Mouse (Mus musculus): ENCODE measurements around the gene Ptprr. TPM values are rescaled to one million over a fixed set of nuclear protein-coding genes. Genes with fewer than 3 reads are reported as not detected.

Gene Ptprr
- polyA plus RNA-seq, 1 experiment = 11.8 TPM

GRCm38 (mm10) chr10:116021081-116021480 is 3.1 kb downstream of the Ptprr start:
- TF ChIP-seq POLR2A (IDR thresholded peaks at IDR 0.05; ENCODE audit: extremely low read depth, insufficient read depth, low read length) (no peak), CTCF (IDR thresholded peaks at IDR 0.05; ENCODE audit: extremely low read depth, insufficient read depth, low read length) (no peak)
- H3K27ac ChIP-seq (ENCODE audit: insufficient read depth, low read length) = no peak overlapping the region
- no peak overlapping the region for H3K4me3 ChIP-seq (ENCODE audit: insufficient read depth, low read length)
- H3K4me1 ChIP-seq (ENCODE audit: control insufficient read depth, insufficient read depth, low read length) = no peaks in the 10 kb centered on the region

GRCm38 (mm10) chr10:116038150-116038549 is 20.1 kb downstream of the Ptprr start:
- no peak overlapping the region for H3K4me3 ChIP-seq (ENCODE audit: insufficient read depth, low read length)
- no peaks in the 10 kb centered on the region for H3K4me1 ChIP-seq (ENCODE audit: control insufficient read depth, insufficient read depth, low read length)
- TF ChIP-seq POLR2A (IDR thresholded peaks at IDR 0.05; ENCODE audit: extremely low read depth, insufficient read depth, low read length) (no peak), CTCF (IDR thresholded peaks at IDR 0.05; ENCODE audit: extremely low read depth, insufficient read depth, low read length) (no peak)
- no peak overlapping the region for H3K27ac ChIP-seq (ENCODE audit: insufficient read depth, low read length)

GRCm38 (mm10) chr10:116075954-116076353 is 57.9 kb downstream of the Ptprr start:
- peaks cover 3% of the 10 kb centered on the region for H3K4me1 ChIP-seq (ENCODE audit: control insufficient read depth, insufficient read depth, low read length)
- H3K27ac ChIP-seq (ENCODE audit: insufficient read depth, low read length) = no peak overlapping the region
- TF ChIP-seq CTCF (IDR thresholded peaks at IDR 0.05; ENCODE audit: extremely low read depth, insufficient read depth, low read length) = no peak
- TF ChIP-seq POLR2A (IDR thresholded peaks at IDR 0.05; ENCODE audit: extremely low read depth, insufficient read depth, low read length) = no peak
- H3K4me3 ChIP-seq (ENCODE audit: insufficient read depth, low read length) = no peak overlapping the region

DNA sequence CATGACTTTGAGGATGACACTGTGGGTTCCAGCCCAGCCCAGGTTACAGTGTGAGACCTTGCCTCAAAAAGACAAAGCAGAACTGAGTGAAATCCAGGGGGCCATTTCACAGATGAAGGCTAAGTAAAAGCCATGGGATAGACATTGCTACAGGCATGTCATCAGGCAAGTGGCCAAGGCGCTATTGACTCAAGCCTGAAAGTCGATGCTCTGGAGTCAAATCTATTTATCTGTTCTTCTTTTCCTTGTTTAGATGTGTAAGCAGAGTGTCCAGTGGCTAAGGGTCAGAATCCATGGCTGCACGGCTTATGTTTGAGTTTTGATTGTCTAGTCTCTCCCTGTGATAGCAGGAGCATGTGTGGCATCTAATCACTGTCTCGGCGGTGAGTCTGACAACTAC is 60.6 kb downstream of the Ptprr start:
- H3K4me1 ChIP-seq (ENCODE audit: control insufficient read depth, insufficient read depth, low read length) = peaks cover 3% of the 10 kb centered on the region
- H3K4me3 ChIP-seq (ENCODE audit: insufficient read depth, low read length) = no peak overlapping the region
- TF ChIP-seq POLR2A (IDR thresholded peaks at IDR 0.05; ENCODE audit: extremely low read depth, insufficient read depth, low read length) = no peak
- TF ChIP-seq CTCF (IDR thresholded peaks at IDR 0.05; ENCODE audit: extremely low read depth, insufficient read depth, low read length) = no peak
- H3K27ac ChIP-seq (ENCODE audit: insufficient read depth, low read length) = no peak overlapping the region

GRCm38 (mm10) chr10:116079396-116079795 is 61.4 kb downstream of the Ptprr start:
- H3K4me1 ChIP-seq (ENCODE audit: control insufficient read depth, insufficient read depth, low read length) = peaks cover 3% of the 10 kb centered on the region
- no peak for TF ChIP-seq POLR2A (IDR thresholded peaks at IDR 0.05; ENCODE audit: extremely low read depth, insufficient read depth, low read length)
- no peak for TF ChIP-seq CTCF (IDR thresholded peaks at IDR 0.05; ENCODE audit: extremely low read depth, insufficient read depth, low read length)
- H3K27ac ChIP-seq (ENCODE audit: insufficient read depth, low read length) = no peak overlapping the region
- H3K4me3 ChIP-seq (ENCODE audit: insufficient read depth, low read length) = no peak overlapping the region

DNA sequence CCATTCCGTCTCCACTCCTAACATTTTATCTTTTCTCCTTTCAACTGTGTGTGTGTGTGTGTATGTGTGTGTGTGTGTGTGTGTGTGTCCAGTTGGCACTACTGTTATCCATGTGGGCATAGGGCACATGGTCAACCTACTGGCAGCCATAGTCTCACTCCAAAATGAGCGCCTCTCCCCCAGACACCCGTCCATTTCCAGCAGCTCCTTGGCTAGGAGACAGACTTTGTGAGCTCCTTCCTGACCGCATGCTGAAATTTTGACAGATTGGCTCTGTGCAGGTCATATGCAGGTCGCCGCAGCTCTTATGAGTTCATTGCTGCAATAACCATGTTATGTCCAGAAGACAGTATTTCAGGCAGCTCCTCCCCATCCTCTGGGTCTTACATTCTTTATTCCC is 62.8 kb downstream of the Ptprr start:
- Histone ChIP-seq H3K4me1 (ENCODE audit: control insufficient read depth, insufficient read depth, low read length) (peaks cover 3% of the 10 kb centered on the region), H3K27ac (ENCODE audit: insufficient read depth, low read length) (no peak overlapping the region), H3K4me3 (ENCODE audit: insufficient read depth, low read length) (no peak overlapping the region)
- TF ChIP-seq CTCF (IDR thresholded peaks at IDR 0.05; ENCODE audit: extremely low read depth, insufficient read depth, low read length) = no peak
- no peak for TF ChIP-seq POLR2A (IDR thresholded peaks at IDR 0.05; ENCODE audit: extremely low read depth, insufficient read depth, low read length)

DNA sequence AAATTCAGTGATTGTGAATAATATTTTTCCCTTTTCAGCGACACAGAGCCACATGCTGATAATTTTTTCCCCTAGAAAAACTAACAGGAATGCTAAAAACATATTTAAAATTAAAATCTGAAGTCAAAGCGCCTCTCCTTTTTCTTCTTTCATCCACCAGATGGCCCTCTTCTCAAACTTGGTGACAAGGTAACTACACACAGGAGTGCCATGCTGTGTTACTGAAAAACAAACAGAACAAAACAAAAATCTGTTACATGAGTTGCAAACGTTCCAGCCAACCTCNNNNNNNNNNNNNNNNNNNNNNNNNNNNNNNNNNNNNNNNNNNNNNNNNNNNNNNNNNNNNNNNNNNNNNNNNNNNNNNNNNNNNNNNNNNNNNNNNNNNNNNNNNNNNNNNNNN is 66.0 kb downstream of the Ptprr start:
- H3K4me3 ChIP-seq (ENCODE audit: insufficient read depth, low read length) = no peak overlapping the region
- no peaks in the 10 kb centered on the region for H3K4me1 ChIP-seq (ENCODE audit: control insufficient read depth, insufficient read depth, low read length)
- TF ChIP-seq POLR2A (IDR thresholded peaks at IDR 0.05; ENCODE audit: extremely low read depth, insufficient read depth, low read length) = no peak
- peak; percentile 33; the same call in 1 of the 2 replicates for TF ChIP-seq CTCF (IDR thresholded peaks at IDR 0.05; ENCODE audit: extremely low read depth, insufficient read depth, low read length)
- no peak overlapping the region for H3K27ac ChIP-seq (ENCODE audit: insufficient read depth, low read length)

- no peak overlapping the region for H3K4me3 ChIP-seq (ENCODE audit: insufficient read depth, low read length)
- TF ChIP-seq CTCF (IDR thresholded peaks at IDR 0.05; ENCODE audit: extremely low read depth, insufficient read depth, low read length) = no peak
- TF ChIP-seq POLR2A (IDR thresholded peaks at IDR 0.05; ENCODE audit: extremely low read depth, insufficient read depth, low read length) = no peak
- no peak overlapping the region for H3K27ac ChIP-seq (ENCODE audit: insufficient read depth, low read length)
- no peaks in the 10 kb centered on the region for H3K4me1 ChIP-seq (ENCODE audit: control insufficient read depth, insufficient read depth, low read length)
Observed at GRCm38 (mm10) chr10:116096466-116096865, 78.5 kb downstream of the Ptprr start.

DNA sequence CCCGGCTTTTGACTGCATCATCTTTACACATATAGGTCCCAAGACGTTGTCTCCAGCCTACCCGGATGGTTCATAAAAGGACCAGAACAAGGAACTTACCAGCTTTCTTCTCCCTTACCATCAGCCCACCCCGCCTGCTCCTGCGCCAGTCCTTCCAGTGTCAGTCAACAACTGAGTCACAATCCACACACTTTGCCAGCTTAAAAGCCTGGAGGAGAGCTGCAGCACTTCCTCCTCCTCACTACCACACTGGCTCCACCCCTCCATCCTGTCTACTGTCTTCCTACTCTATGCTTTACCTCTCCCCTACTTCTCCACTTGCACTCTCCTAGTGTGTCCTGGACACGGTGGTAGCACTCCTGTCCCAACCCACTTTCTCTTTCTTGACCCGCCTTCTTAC is 80.5 kb downstream of the Ptprr start:
- Histone ChIP-seq H3K27ac (ENCODE audit: insufficient read depth, low read length) (no peak overlapping the region), H3K4me3 (ENCODE audit: insufficient read depth, low read length) (no peak overlapping the region), H3K4me1 (ENCODE audit: control insufficient read depth, insufficient read depth, low read length) (no peaks in the 10 kb centered on the region)
- TF ChIP-seq POLR2A (IDR thresholded peaks at IDR 0.05; ENCODE audit: extremely low read depth, insufficient read depth, low read length) (no peak), CTCF (IDR thresholded peaks at IDR 0.05; ENCODE audit: extremely low read depth, insufficient read depth, low read length) (no peak)

- TF ChIP-seq CTCF (IDR thresholded peaks at IDR 0.05; ENCODE audit: extremely low read depth, insufficient read depth, low read length) (no peak), POLR2A (IDR thresholded peaks at IDR 0.05; ENCODE audit: extremely low read depth, insufficient read depth, low read length) (no peak)
Observed at GRCm38 (mm10) chr10:116108176-116108575, 90.2 kb downstream of the Ptprr start.

More at GRCm38 (mm10) chr10:116108176-116108575, 90.2 kb downstream of the Ptprr start:
- Histone ChIP-seq H3K4me3 (ENCODE audit: insufficient read depth, low read length) (no peak overlapping the region), H3K4me1 (ENCODE audit: control insufficient read depth, insufficient read depth, low read length) (peaks cover 2% of the 10 kb centered on the region; the same call in 1 of the 2 replicates), H3K27ac (ENCODE audit: insufficient read depth, low read length) (no peak overlapping the region)

All from cortical plate, adult 2 months (tissue).